Mouse (Mus musculus) C2C12 (cell line): ENCODE data around the gene Maged2. TPM values are rescaled to one million over a fixed set of nuclear protein-coding genes. Genes with fewer than 3 reads are reported as not detected.
A peak's percentile ranks its signal among the peaks of the same experiment; 100 is the strongest.
"Not testable (repeated sequence)": the region's sequence is repeated elsewhere in the genome, so short reads cannot be mapped to it uniquely, and the experiment has no call there.

Experiments
- H3K27me3 ChIP-seq: one replicate; pipeline ENCODE4 v1.6.1; 2011; ENCODE audit not compliant: control insufficient read depth, insufficient read depth, insufficient read length
- H3K36me3 ChIP-seq: one replicate; pipeline ENCODE4 v1.6.1; 2011; ENCODE audit not compliant: control insufficient read depth, insufficient read depth
- H3K4me3 ChIP-seq: one replicate; pipeline ENCODE4 v1.5.1; 2011; ENCODE audit warnings: mild to moderate bottlenecking, control low read depth; ENCODE audit not compliant: poor library complexity, insufficient read depth, severe bottlenecking
- H3K79me2 ChIP-seq: one replicate; pipeline ENCODE4 v1.6.1; 2011; ENCODE audit not compliant: control insufficient read depth, insufficient read depth
- H3K79me3 ChIP-seq: one replicate; pipeline ENCODE4 v1.6.1; 2011; ENCODE audit warnings: low read depth, control low read depth
- H3ac ChIP-seq: one replicate; pipeline ENCODE3; 2011; ENCODE audit warnings: low read depth; ENCODE audit not compliant: control insufficient read depth, insufficient read length
- CEBPB ChIP-seq: IDR thresholded peaks from one replicate; pipeline ENCODE4 v1.6.1; 2011; ENCODE audit warnings: low read depth, mild to moderate bottlenecking, control low read depth, moderate library complexity
- CTCF ChIP-seq: IDR thresholded peaks from one replicate; pipeline ENCODE4 v1.5.1; 2011; ENCODE audit not compliant: control insufficient read depth, insufficient read depth, insufficient read length
- FOSL1 ChIP-seq: IDR thresholded peaks from one replicate; pipeline ENCODE4 v1.8.0; 2011; ENCODE audit warnings: mild to moderate bottlenecking, low read length; ENCODE audit not compliant: poor library complexity, insufficient read depth, severe bottlenecking
- MAX ChIP-seq: IDR thresholded peaks from one replicate; pipeline ENCODE4 v1.6.1; 2011; ENCODE audit warnings: mild to moderate bottlenecking, control low read depth
- MYOD1 ChIP-seq: IDR thresholded peaks from one replicate; pipeline ENCODE4 v1.6.1; 2011; ENCODE audit warnings: low read depth; ENCODE audit not compliant: control insufficient read depth, insufficient read length
- MYOG ChIP-seq: IDR thresholded peaks from one replicate; pipeline ENCODE4 v1.6.1; 2011; ENCODE audit not compliant: control insufficient read depth, insufficient read length; ENCODE audit errors: extremely low read depth
- USF1 ChIP-seq: IDR thresholded peaks from one replicate; pipeline ENCODE4 v1.6.1; 2011; ENCODE audit warnings: low read depth, mild to moderate bottlenecking, control low read depth, moderate library complexity
- polyA plus RNA-seq: library from polyadenylated mRNA; unstranded; fragments of >200 nt; fragmentation: generic; extraction: Trizol; gene quantifications from one replicate; pipeline ENCODE4 v1.2.1, GENCODE M21; 2012; ENCODE audit warnings: missing spikeins

Maged2 gene
- polyA plus RNA-seq, 1 experiment: 41.1 TPM

GRCm38 (mm10) chrX:150815601-150816000, 1.5 kb upstream of the Maged2 start:
- no peaks in the 10 kb centered on the region for H3K79me2 ChIP-seq
- no peak overlapping the region for H3K4me3 ChIP-seq
- no peaks in the 10 kb centered on the region for H3K27me3 ChIP-seq
- no peaks in the 10 kb centered on the region for H3K36me3 ChIP-seq
- H3ac ChIP-seq: no peak overlapping the region
- no peaks in the 10 kb centered on the region for H3K79me3 ChIP-seq
- TF ChIP-seq MAX: no peak
- TF ChIP-seq USF1: no peak
- no peak for TF ChIP-seq CTCF
- TF ChIP-seq FOSL1: no peak
- TF ChIP-seq MYOG: no peak
- no peak for TF ChIP-seq CEBPB
- no peak for TF ChIP-seq MYOD1

GRCm38 (mm10) chrX:150813464-150814138, 544 bp downstream of the Maged2 start:
- Histone ChIP-seq H3K27me3 (no peaks in the 10 kb centered on the region), H3ac (peak overlapping the region; percentile 37), H3K36me3 (no peaks in the 10 kb centered on the region), H3K79me2 (no peaks in the 10 kb centered on the region), H3K4me3 (peak overlapping the region; percentile 28), H3K79me3 (no peaks in the 10 kb centered on the region)
- TF ChIP-seq USF1: no peak
- no peak for TF ChIP-seq MYOD1
- no peak for TF ChIP-seq CEBPB
- TF ChIP-seq MYOG: no peak
- TF ChIP-seq MAX: no peak
- no peak for TF ChIP-seq FOSL1
- TF ChIP-seq CTCF: no peak

- no peaks in the 10 kb centered on the region for H3K36me3 ChIP-seq
- H3K79me2 ChIP-seq: no peaks in the 10 kb centered on the region
- peak overlapping the region; percentile 47 for H3ac ChIP-seq
- TF ChIP-seq USF1 (no peak), FOSL1 (no peak), MAX (no peak), MYOD1 (no peak), MYOG (no peak), CEBPB (no peak), CTCF (no peak)
- no peaks in the 10 kb centered on the region for H3K27me3 ChIP-seq
- peak overlapping the region; percentile 28 for H3K4me3 ChIP-seq
- no peaks in the 10 kb centered on the region for H3K79me3 ChIP-seq
These were observed 1.3 kb downstream of the Maged2 start for GRCm38 (mm10) chrX:150812787-150813298.

GRCm38 (mm10) chrX:150800987-150801386, 13.2 kb downstream of the Maged2 start:
- not testable (repeated sequence) for H3K36me3 ChIP-seq, H3K79me2 ChIP-seq, H3K79me3 ChIP-seq, H3K27me3 ChIP-seq, H3K4me3 ChIP-seq, H3ac ChIP-seq

- H3K27me3 ChIP-seq: not testable (repeated sequence)
These were observed 15.5 kb downstream of the Maged2 start for GRCm38 (mm10) chrX:150798493-150799177.

More at GRCm38 (mm10) chrX:150798493-150799177, 15.5 kb downstream of the Maged2 start:
- H3ac ChIP-seq, H3K36me3 ChIP-seq, H3K79me3 ChIP-seq, H3K79me2 ChIP-seq, H3K4me3 ChIP-seq: not testable (repeated sequence)

Other genes with a start within 250 kb of the Maged2 start
- gene Pfkfb1, start 226.1 kb downstream of the Maged2 start, polyA plus RNA-seq: 2.7 TPM
- 18.2 TPM for gene Apex2, start 224.5 kb downstream of the Maged2 start, polyA plus RNA-seq
- 0.06 TPM for gene Tro, start 156.8 kb downstream of the Maged2 start, polyA plus RNA-seq
- gene Gnl3l, start 203.0 kb upstream of the Maged2 start, polyA plus RNA-seq: 19.6 TPM
- 13.9 TPM for gene Fgd1, start 231.8 kb upstream of the Maged2 start, polyA plus RNA-seq